Mouse (Mus musculus): ENCODE data around the gene Zar1l.
"Not testable (repeated sequence)": the region's sequence is repeated elsewhere in the genome, so short reads cannot be mapped to it uniquely, and the experiment has no call there.

Zar1l gene

GRCm38 (mm10) chr5:150518064-150518463 is at the start of gene Zar1l:
Gene Zar1l (minus strand): TSS chr5:150518164.
- DNase-seq (ENCODE audit: low spot score in 2 of 2), result no peak

GRCm38 (mm10) chr5:150566971-150567370 is 49.0 kb upstream of the Zar1l start:
- DNase-seq (ENCODE audit: low spot score in 2 of 2), result no peak

- DNase-seq (ENCODE audit: low spot score in 2 of 2), result peak; percentile 38 to 59
Measured at GRCm38 (mm10) chr5:150566226-150566625, 48.3 kb upstream of the Zar1l start.

- DNase-seq (ENCODE audit: low spot score in 2 of 2), result no peak
Measured at GRCm38 (mm10) chr5:150564426-150564825, 46.5 kb upstream of the Zar1l start.

- no peak for DNase-seq (ENCODE audit: low spot score in 2 of 2)
Measured at GRCm38 (mm10) chr5:150561783-150562182, 43.8 kb upstream of the Zar1l start.

GRCm38 (mm10) chr5:150561376-150561775 is 43.4 kb upstream of the Zar1l start:
- no peak for DNase-seq (ENCODE audit: low spot score in 2 of 2)

GRCm38 (mm10) chr5:150560851-150561250 is 42.9 kb upstream of the Zar1l start:
- DNase-seq (ENCODE audit: low spot score in 2 of 2), result no peak

GRCm38 (mm10) chr5:150559519-150560103 is 41.6 kb upstream of the Zar1l start:
- no peak for DNase-seq (ENCODE audit: low spot score in 2 of 2)

GRCm38 (mm10) chr5:150551637-150552036 is 33.7 kb upstream of the Zar1l start:
- DNase-seq (ENCODE audit: low spot score in 2 of 2), result no peak

- DNase-seq (ENCODE audit: low spot score in 2 of 2), result no peak
Measured at GRCm38 (mm10) chr5:150543184-150543583, 25.2 kb upstream of the Zar1l start.

GRCm38 (mm10) chr5:150541302-150541701 is 23.3 kb upstream of the Zar1l start:
- no peak for DNase-seq (ENCODE audit: low spot score in 2 of 2)

- no peak for DNase-seq (ENCODE audit: low spot score in 2 of 2)
Measured at GRCm38 (mm10) chr5:150525239-150525638, 7.3 kb upstream of the Zar1l start.

- no peak for DNase-seq (ENCODE audit: low spot score in 2 of 2)
Measured at GRCm38 (mm10) chr5:150522867-150523234, 4.9 kb upstream of the Zar1l start.

GRCm38 (mm10) chr5:150521937-150522866 is 4.2 kb upstream of the Zar1l start, which contains the start of gene Brca2:
Gene Brca2 (plus strand): TSS chr5:150522630.
- DNase-seq (ENCODE audit: low spot score in 2 of 2), result peak; percentile 84 to 85

- no peak for DNase-seq (ENCODE audit: low spot score in 2 of 2)
Measured at GRCm38 (mm10) chr5:150519551-150519950, 1.6 kb upstream of the Zar1l start.

GRCm38 (mm10) chr5:150514027-150514426 is 3.9 kb downstream of the Zar1l start:
- DNase-seq (ENCODE audit: low spot score in 2 of 2), result no peak

- DNase-seq (ENCODE audit: low spot score in 2 of 2), result no peak
Measured at GRCm38 (mm10) chr5:150513264-150513663, 4.7 kb downstream of the Zar1l start.

- no peak for DNase-seq (ENCODE audit: low spot score in 2 of 2)
Measured at GRCm38 (mm10) chr5:150510451-150511225, 7.3 kb downstream of the Zar1l start.

GRCm38 (mm10) chr5:150495792-150496191 is 22.2 kb downstream of the Zar1l start:
- DNase-seq (ENCODE audit: low spot score in 2 of 2), result no peak

- DNase-seq (ENCODE audit: low spot score in 2 of 2), result not testable (repeated sequence)
Measured at GRCm38 (mm10) chr5:150491573-150492173, 26.3 kb downstream of the Zar1l start.

- no peak for DNase-seq (ENCODE audit: low spot score in 2 of 2)
Measured at GRCm38 (mm10) chr5:150490821-150491220, 27.1 kb downstream of the Zar1l start.

GRCm38 (mm10) chr5:150490285-150490684 is 27.7 kb downstream of the Zar1l start:
- no peak for DNase-seq (ENCODE audit: low spot score in 2 of 2)
